Mouse (Mus musculus) brain, embryonic 14.5 days (tissue): ENCODE data around the gene Il1f8. TPM values are rescaled to one million over a fixed set of nuclear protein-coding genes. Genes with fewer than 3 reads are reported as not detected.
"Not testable (repeated sequence)": the region's sequence is repeated elsewhere in the genome, so short reads cannot be mapped to it uniquely, and the experiment has no call there.

Source experiments
- DNase-seq: peaks from one replicate; pipeline ENCODE4 v3.0.0-alpha.2; 2011; ENCODE audit warnings: low read depth
- CTCF ChIP-seq: fragments of 200-500 bp; IDR thresholded peaks from 2 replicates; pipeline ENCODE4 v1.5.1; 2012; ENCODE audit warnings: inconsistent platforms, mild to moderate bottlenecking, moderate library complexity, borderline replicate concordance; ENCODE audit not compliant: insufficient read depth, insufficient read length; ENCODE audit errors: extremely low read depth
- POLR2A ChIP-seq: fragments of 200-500 bp; IDR thresholded peaks from 2 replicates; pipeline ENCODE4 v1.6.1; 2012; ENCODE audit warnings: mild to moderate bottlenecking, inconsistent platforms, borderline replicate concordance; ENCODE audit not compliant: poor library complexity, insufficient read depth, insufficient read length, severe bottlenecking; ENCODE audit errors: extremely low read depth
- polyA plus RNA-seq: library from polyadenylated mRNA; depleted of rRNA; stranded (reverse); fragments of >200 nt; gene quantifications from 2 replicates; pipeline ENCODE4 v1.2.3, GENCODE M21; 2012; rRNA removed

Il1f8 gene
- not detected in 2 replicates for polyA plus RNA-seq

DNA sequence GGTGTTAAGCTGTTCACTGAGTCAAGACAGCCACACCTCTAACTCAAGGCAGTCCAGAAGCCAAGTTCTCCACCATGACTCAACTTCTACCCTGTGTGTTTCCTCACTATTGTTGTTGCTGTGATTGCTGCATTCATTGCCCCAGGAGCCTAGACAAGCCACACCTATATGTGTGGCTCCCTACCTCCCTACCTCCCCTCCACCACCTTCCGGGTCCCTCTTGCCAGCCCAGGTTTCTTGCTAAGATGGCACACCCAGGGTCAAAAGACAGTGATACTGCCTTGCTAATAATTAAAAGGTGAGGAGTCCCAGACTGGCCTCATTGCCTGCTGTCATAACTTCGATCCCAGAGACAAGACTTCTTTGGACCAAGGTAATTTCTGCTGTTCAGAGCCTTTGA is at the start of gene Il1f8:
Il1f8 (plus strand) TSS at position 301 of the 400 bp plus-strand sequence.
- TF ChIP-seq POLR2A (no peak), CTCF (no peak)
- no peak for DNase-seq

DNA sequence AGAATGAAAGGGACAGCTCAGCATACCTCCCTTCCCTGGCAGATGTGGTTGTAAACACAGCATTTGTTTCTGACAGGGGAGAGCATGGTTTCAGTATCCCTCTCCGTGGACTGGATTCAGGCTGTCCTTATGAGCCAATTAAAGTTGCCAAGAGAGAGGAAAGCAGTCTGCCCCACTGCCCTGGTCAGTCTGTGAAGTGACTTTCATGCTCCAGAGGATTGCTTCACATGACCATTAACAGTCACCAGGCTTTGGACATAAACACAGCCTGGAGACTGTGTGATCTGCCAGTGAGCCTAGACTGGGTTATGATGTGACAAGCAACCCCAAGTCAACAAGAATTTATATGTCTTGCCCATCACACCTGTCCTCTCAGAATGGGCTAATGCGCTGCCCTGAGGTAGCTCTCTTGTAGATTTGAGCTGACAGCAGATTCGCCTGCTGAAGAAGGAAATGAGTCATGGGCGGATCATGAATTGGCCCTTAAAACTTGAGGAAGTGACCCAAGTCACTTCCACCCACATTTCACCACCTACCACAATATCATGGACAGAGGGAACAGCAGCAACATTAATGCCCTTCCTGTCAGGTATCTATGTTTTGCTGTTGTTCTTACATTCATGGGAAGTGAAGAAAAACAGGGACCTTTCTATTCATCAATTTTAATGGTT is 49.2 kb upstream of the Il1f8 start:
- TF ChIP-seq POLR2A: no peak
- no peak for TF ChIP-seq CTCF
- no peak for DNase-seq

DNA sequence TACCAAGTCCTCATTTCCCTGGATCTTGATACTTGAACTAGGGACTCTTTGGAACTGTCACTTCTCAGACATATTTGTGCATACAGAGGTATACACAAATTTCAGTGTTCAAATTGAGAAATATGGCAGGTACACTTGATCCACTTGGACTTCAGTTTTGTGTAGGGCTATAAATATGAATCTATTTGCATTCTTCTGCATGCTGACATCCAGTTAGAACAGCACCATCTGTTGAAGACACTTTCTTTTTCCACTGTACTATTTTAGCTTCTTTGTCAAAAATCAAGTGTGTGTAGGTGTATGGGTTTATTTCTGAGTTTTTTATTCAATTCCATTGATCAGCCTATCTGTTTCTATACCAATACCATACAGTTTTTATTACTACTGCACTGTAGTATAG is 43.9 kb upstream of the Il1f8 start:
- no peak for DNase-seq
- TF ChIP-seq POLR2A (no peak), CTCF (no peak)

DNA sequence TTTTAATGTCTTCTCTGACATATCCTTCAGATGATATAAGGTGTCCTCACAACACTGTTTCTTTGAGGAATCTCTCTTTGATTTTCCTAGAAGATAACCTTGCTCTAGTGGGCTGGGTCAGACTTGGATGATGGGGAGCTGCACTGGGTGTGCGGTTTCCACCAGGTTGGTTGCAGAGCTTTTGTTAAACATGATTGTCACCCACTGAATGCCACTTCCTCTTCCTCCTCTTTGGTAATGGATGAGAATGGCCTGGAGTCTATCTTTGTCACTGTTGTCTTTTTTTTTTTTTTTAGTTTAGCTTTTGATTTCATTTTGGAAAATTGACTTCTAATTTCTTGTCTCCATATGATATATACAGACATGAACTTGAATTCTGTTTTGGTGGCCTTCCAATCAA is 18.6 kb upstream of the Il1f8 start:
- TF ChIP-seq POLR2A (no peak), CTCF (no peak)

DNA sequence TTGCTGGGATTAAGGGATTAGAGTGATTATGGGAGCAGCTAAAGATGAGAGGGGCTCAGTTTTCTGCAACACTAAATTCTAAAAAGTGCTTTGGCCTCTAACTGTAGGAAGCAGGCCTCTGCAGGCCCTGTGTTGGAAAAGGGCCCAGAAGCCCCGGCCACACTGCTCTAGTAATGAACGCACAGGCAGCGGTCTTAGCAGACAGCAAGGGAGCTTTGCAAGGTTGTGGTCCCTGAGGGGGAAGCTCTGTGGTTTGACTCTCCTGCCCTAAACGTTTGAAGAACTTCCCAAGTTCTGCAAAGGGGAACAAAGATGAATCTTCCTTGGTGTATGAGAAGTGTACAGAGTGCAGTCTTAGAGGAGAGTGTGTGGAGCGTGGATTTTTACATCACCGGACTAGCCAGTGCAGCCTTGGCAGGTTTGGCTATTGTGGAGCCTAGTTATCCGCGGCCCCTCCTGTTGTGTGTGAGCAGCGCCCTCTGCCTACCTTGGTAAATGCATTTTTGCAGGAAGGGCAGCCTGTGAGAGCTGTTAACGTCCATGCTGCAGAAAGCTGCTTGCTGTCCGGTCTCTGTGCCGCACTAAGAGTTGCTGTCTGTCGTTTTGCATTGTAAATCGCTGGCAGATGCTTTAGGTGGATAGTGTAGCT is 28.8 kb downstream of the Il1f8 start:
- peak; percentile 58; the same call in 1 of the 2 replicates for TF ChIP-seq CTCF
- DNase-seq: peak; percentile 83

More for the DNA sequence above, 18.6 kb upstream of the Il1f8 start:
- DNase-seq: no peak

DNA sequence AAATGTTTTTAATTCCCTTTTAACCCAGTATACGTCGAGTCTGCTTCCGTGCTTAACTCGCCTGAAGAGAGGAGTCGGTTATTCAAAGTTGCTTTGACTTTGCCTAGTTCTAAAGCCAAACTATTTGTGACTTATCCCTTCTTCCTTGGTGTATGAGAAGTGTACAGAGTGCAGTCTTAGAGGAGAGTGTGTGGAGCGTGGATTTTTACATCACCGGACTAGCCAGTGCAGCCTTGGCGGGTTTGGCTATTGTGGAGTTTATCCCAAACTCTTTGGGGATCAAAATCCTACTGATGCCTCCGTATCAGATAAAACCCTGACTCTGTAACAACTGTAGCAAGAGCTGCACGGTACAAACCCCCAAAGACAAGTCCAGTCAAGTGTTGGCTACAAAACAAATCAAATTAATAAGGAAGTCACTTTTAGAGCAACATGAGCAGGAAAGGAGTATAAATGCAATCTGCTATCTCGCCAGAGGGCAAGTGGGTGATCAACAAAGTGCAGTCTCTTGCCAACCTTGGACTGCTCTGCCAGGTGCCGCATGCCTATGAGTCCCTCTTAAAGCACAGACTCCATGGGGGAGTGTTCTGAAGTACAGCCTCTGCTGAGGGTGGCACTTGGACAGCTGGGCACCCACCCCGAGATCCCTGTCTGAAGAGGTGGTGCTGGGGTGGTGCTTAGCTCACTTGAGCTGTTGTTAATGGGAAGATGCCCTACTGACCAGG is 29.6 kb downstream of the Il1f8 start:
- DNase-seq: not testable (repeated sequence)

DNA sequence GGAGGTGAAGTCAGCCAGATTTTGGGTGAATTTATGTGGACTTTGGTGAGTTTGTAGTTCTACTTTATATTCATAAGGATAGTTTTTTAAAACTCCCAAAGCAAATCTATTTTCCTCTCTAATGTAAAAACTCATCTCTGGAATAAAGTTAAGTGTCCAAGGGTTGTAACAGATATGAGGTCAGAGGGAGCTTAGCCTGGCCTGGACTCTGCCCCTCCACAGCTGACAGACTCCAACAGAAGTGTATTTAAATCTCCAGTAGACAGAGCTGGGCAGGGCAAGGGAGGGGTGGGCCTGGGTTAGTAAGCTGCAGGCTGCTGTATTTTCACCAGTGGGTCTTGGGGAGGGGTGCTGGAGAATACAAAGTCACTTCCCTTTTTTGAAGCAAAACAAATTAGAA is 31.1 kb downstream of the Il1f8 start:
- DNase-seq: not testable (repeated sequence)

DNA sequence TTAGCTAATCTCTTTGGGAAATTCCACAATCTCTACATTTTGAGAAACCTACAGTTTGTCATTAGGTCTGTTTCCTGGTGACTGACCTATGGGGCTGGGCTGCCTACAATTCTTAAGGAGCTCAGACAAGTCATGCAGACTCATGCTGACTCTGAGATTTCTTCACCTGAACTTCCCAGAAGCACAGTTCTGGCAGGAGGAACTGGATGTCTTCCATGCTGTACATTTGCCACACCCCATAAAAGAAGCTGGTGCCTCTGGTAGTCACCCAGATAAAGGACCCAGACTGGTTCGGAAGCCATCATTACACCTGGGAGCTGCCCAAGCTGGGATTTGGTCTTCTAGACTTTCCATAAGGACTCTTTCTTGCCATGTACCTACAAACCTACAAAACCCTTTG is 33.2 kb downstream of the Il1f8 start, which contains the start of gene Il1f9:
Il1f9 (plus strand) TSS at position 301 of the 400 bp plus-strand sequence.
- DNase-seq: no peak

DNA sequence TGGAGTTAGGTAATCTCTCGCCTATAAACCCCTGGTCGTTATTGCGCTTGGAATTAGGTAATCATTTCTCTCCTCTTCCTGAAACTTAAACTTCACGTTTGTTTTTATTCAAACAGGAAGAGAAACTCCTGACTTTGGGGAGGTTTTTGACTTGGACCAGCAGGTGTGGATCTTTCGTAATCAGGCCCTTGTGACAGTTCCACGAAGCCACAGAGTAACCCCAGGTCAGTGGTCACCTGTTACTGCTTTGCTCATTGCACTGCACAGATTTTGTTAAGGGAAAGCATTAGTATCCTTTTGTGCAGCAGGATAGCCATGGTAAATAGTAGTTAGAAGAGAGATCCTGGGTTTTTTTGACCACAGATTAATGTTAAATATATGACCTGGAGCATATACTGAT is 34.6 kb downstream of the Il1f8 start:
- no peak for DNase-seq
- TF ChIP-seq POLR2A (no peak), CTCF (no peak)

More for the DNA sequence above, 33.2 kb downstream of the Il1f8 start, which contains the start of gene Il1f9:
- TF ChIP-seq POLR2A (no peak), CTCF (no peak)

DNA sequence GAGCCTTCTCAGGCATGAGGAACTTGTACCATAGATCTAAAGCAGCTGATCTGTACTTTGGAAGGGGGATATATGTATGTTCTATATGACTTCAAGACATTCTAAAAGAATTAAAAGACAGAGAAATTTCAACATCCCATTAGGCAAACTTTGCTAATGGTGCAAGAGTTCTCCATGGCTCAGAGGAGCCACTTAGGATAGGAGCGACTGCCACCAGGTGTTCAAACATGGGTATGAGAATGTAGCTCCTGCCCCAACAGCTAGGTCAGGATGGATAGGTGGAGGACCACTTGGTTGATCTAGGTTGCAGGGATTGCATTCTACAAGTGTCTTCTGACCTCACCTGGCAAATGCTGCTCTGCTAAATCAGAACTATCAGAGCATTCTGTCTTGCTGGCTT is 35.2 kb downstream of the Il1f8 start:
- peak; percentile 12; the same call in 1 of the 2 replicates for TF ChIP-seq CTCF
- TF ChIP-seq POLR2A: no peak
- DNase-seq: peak; percentile 1

Other genes with a start within 250 kb of the Il1f8 start
- gene Hnmt, start 103.8 kb upstream of the Il1f8 start, polyA plus RNA-seq: 1.6 and 2.5 TPM in 2 replicates
- gene Tbpl2, start 56.6 kb upstream of the Il1f8 start, polyA plus RNA-seq: not detected in 2 replicates
- not detected in 2 replicates for gene Il1f9, start 33.3 kb downstream of the Il1f8 start, polyA plus RNA-seq
- not detected in 2 replicates for gene Il1f6, start 62.3 kb downstream of the Il1f8 start, polyA plus RNA-seq
- gene Il1f5, start 123.8 kb downstream of the Il1f8 start, polyA plus RNA-seq: 0.07 TPM in 1 of 2 replicates, not detected in the other
- not detected in 2 replicates for gene Il1f10, start 138.0 kb downstream of the Il1f8 start, polyA plus RNA-seq
- 0.08 and 0.15 TPM in 2 replicates for gene Il1rn, start 183.7 kb downstream of the Il1f8 start, polyA plus RNA-seq
- gene Psd4, start 214.4 kb downstream of the Il1f8 start, polyA plus RNA-seq: 0.42 and 0.53 TPM in 2 replicates